Mouse (Mus musculus): ENCODE data around the gene Golt1a. TPM values are rescaled to one million over a fixed set of nuclear protein-coding genes. Genes with fewer than 3 reads are reported as not detected.

The Golt1a gene
- under 1 TPM in 1 of 2 experiments, not detected in 1; 0.69 TPM for total RNA-seq (2021)
- not detected in 2 replicates for polyA plus RNA-seq (2012; rRNA removed)
- long read RNA-seq, result 0 reads

- no peak for DNase-seq
Measured at GRCm38 (mm10) chr1:133309652-133310267, at the start of gene Golt1a. Gene Golt1a (plus strand): TSS chr1:133309800.

- no peak for DNase-seq
Measured at GRCm38 (mm10) chr1:133262628-133263027, 47.0 kb upstream of the Golt1a start.

GRCm38 (mm10) chr1:133263134-133263533 is 46.5 kb upstream of the Golt1a start:
- no peak for DNase-seq

- peak; percentile 78 for DNase-seq
Measured at GRCm38 (mm10) chr1:133264367-133264766, 45.2 kb upstream of the Golt1a start.

DNA sequence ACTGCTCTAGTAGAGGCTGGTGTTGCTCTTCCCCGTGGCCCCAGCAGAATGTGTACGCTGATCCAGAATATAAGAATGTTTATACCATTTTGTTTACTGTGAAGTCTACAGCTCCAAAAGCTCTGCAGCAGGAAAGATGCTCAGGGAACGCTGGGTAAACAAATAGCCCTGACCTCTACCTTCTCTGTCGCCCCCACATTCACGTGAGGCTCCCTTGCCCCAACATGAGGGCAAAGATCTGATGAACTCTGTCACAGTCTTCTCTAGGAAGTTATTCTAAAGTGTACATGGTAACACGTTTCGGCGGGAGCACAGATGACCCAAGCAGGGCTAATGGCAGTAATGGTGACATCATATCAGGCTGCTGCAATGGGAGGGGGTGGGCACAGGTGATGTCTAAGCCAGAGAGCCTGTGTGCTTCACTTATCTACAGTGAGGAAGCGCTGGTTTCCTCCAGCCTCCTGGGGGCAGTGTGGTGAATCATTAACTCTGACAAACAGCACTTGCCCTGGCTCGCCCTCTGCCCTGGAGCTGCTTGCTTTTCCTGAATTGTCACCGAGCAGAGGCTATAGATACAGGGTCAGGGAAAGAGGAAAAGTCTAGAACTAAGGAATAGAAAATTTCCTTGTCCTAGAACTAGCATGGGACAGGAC is 44.4 kb upstream of the Golt1a start:
- DNase-seq, result no peak

- no peak for DNase-seq
Measured at GRCm38 (mm10) chr1:133267094-133267493, 42.5 kb upstream of the Golt1a start.

DNA sequence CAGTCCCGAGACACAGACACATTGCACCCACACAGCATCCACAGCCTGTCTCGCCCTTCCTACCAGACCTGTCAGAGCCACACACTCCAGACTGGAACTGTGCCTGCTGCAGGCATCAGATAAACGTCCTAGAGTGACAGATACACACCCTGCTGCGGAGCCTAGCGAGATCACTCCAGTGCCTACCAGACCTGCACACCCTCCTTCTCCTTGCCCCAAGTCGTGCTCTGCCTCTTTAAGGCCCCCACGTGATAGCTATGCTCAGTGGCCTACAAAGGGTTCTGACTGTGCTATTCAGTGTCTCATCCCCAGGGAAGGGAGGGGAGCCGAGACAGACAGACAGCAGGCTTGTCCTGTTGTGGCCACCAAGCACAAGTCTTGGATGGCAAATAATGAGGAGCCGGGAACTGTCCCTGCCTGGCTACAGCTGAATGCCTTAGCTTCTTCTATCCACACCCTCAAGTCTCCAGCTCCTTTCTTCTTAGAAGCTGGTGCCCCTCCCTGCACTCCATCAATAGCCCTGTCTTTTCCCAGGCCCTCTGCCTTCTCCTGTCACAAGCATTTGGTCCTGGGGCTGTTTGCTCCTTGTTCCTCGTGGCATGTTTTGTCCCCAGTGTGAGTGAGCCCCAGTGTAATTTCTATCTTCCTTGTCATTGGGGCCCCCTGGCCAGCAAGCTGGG is 41.6 kb upstream of the Golt1a start:
- no peak for DNase-seq

DNA sequence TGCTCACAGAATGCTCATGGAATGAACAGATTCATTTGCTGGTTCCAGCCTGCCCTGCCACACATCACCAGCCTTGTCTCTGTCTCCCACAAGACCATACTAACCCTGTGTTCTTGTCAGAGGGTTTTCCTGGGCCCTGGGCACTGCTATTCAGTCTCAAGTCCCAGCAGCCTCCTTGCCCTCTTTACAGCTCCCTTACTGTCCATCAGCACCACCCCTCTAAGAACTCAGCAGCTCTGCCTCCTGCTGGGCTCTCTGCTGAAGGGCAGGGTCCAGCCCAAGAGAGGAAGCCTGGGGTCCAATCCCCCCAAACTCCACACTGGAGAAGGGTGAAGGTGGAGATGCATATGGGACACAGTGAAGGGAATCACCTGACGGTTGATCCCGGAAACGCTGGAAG is 41.1 kb upstream of the Golt1a start:
- no peak for DNase-seq

DNA sequence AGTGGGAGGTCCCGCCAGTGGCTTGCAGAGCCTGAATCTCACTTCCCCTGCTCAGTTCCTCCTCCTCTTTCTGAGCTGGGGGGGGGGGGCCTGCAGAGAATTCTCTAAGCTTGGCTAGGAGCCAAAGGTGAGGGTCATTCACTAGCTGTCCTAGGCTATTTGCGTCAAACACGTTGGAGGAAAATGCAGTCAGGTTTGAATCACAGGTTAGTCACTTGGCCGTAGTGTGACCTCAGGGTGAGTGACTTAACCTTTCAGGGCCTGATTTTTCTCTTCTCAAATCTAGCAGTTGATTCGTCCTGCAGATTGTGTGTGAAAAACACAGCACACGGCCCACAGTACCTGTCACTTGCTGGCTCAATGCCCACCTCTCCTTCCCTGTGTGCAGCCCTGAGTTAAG is 39.3 kb upstream of the Golt1a start:
- peak; percentile 65 for DNase-seq

DNA sequence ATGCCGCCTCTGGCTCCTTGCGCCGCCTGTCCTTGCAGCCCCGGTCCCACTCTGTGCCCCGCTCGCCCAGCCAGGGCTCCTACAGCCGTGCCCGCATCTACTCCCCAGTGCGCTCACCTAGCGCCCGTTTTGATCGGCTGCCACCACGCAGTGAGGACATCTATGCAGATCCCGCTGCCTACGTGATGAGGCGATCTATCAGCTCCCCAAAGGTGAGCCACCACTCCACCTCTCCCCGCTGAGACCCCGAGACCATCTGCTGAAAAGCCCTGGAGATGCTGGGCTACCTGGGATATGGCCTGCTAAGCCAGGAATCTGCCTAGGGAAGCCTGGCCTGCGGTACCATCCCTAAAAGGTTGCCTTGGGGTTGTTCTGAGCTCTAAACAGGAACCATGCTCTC is 35.4 kb upstream of the Golt1a start:
- no peak for DNase-seq

- DNase-seq, result peak; percentile 57
Measured at GRCm38 (mm10) chr1:133276983-133277382, 32.6 kb upstream of the Golt1a start.

GRCm38 (mm10) chr1:133278539-133278938 is 31.1 kb upstream of the Golt1a start:
- DNase-seq, result no peak

- DNase-seq, result no peak
Measured at GRCm38 (mm10) chr1:133278946-133279631, 30.5 kb upstream of the Golt1a start.

- no peak for DNase-seq
Measured at GRCm38 (mm10) chr1:133279632-133280093, 29.9 kb upstream of the Golt1a start.

DNA sequence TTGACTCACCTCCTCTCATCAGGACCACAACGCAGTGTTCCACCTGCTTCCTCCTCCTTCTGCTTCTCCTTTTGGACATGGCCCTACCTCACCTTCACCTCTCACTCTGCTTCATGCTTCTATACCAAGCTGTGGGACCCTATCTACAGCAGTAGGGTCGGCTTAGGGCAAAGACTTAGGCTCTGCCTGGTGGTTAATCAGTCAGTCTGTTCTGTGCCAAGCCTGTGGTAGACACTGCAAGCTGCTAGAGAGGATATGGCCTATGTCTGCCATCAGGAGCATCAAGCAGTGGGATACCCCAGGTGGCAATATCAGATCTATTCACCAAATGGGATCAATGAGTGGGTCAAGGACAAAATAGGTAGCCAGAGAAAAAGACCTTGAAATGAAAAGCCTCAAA is 29.1 kb upstream of the Golt1a start:
- no peak for DNase-seq

- no peak for DNase-seq
Measured at GRCm38 (mm10) chr1:133285907-133286306, 23.7 kb upstream of the Golt1a start.

DNA sequence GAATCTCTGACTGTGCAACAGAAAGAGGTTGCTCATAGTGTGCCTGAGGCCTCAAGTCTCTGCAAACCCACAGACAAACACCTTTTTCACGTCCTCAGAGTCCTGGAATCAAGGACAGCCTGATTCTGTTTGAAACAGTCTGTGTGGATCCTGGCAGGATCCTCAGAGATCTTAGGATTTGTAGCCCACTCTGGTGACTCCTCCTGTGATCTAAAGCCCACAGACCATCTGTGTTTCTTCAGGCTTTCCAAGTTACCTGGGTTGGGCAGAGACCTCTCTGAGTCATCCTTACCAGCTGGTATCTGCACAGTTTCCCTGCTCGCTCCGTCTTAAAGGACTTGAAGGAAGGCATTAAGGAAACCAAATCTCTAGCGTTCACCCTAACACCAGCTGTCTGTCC is 22.5 kb upstream of the Golt1a start:
- no peak for DNase-seq

GRCm38 (mm10) chr1:133287880-133288279 is 21.7 kb upstream of the Golt1a start:
- DNase-seq, result no peak

DNA sequence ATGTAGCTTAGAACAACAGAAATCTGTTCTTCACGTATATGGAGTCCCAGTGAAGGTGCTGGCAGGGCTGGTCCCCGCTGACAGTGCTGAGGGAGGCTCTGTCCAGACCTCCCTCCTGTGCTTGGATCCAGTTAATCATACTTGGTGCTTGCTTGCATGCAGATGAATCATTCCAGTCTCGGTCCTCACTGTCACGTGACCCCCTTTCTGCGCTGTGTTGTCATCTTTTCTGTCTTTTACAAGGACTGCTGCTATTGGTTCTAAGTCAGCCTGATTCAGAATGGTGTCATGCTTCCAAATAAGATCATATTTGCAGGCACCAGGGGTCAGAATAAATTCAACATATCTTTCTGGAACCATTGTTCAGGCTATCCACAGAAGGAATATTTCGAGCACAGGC is 17.7 kb upstream of the Golt1a start:
- DNase-seq, result peak; percentile 55

DNA sequence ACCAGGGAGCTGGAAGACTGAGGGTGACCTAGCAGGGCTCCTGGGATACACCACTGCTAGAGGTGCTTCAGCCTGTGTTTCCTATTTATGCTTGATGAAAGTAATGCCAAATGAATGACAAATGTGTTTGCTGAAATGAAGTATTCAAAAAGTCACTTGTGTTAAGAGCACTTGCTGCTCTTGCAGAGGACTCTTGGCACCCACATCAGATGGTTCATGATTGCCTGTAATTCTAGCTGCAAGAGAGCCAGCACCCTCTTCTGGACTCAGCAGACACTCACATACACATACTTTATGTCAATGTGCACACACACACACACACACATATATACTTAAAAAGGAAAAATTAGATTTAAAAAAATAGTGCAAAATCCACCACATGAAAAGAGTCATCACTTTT is 17.0 kb upstream of the Golt1a start:
- DNase-seq, result no peak

DNA sequence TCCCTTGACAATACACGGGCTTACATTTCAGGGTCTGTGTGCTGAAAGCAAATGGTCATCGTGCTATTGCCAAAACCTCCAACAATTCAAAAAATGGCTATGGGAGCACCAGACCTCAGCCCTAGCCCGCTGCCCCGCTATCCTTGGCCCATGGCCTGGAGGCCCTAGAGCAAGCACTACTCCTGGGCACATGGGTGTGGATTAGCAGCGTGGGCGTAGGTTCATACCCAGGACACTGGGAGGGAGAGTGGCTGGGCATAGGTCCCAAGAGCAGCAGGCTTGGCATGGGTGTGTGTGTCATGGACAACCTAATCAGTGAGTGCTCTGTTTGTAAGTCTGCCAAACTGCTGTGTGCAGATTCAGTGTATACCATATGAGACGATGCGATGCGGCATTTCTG is 13.2 kb upstream of the Golt1a start:
- DNase-seq, result no peak

GRCm38 (mm10) chr1:133298816-133299215 is 10.8 kb upstream of the Golt1a start:
- DNase-seq, result no peak

GRCm38 (mm10) chr1:133302540-133302939 is 7.1 kb upstream of the Golt1a start:
- peak; percentile 87 for DNase-seq

All from adrenal gland, adult 2 months (tissue).